Mouse (Mus musculus) liver, embryonic 14.5 days (tissue): Measurements from ENCODE around the gene Snx7.

Experiments
- CTCF ChIP-seq: IDR thresholded peaks from 2 replicates; pipeline ENCODE4 v1.5.1; 2016; ENCODE audit warnings: antibody characterized with exemption, low read depth, control low read depth
- EP300 ChIP-seq: IDR thresholded peaks from 2 replicates; pipeline ENCODE4 v1.6.1; 2016; ENCODE audit warnings: antibody characterized with exemption, low read depth

DNA sequence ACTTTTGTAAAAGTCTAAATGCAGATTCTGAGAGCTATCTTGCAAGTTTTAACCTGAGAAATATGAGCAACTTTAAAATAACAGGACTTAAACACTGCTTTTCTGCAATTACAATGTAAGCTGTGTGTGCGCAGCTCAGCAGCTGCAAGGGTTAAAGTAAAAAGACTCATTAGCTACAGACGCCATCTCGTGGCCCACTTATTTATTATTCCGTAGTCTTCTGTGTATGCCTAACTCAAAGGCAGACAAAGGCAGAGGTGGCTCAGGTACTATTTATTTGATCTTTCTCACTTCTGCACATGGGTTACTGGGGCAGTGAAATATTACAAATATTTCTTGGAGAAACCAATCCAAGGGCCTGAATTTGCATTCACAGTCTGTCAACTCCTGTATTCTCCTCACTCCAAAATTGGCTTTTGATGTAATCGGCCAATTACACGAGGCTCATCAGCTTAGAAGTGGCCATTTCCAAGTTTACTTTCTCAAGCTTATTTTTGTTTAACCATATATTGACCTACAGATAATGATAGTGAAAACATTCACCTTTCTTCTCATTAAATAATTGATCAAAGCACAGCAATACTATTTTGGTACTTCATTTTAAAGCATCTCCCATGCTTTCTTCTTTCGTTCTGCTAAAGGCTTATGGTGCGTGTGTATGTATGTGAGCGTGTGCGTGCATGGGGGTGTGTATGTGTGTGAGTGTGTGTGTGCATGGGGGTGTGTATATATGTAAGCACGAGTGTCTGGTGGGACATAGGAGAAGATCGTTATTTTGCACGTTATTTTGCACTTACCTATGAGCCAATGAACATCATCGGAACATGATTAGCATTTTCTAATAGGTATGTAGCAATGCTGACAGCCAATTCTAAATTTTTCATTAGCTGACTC lies 79.7 kb downstream of the Snx7 start:
- TF ChIP-seq EP300 (no peak), CTCF (no peak)
